Mouse (Mus musculus) cerebellum, adult 2 months (tissue): ENCODE results near the gene Th. TPM values are rescaled to one million over a fixed set of nuclear protein-coding genes. Genes with fewer than 3 reads are reported as not detected.

Experiments used
- DNase-seq, 2 experiments: peaks; one replicate each; pipeline ENCODE4 v3.0.0; 2021
- H3K27ac ChIP-seq: fragments of 200-500 bp; 2 replicates; pipeline ENCODE4 v1.5.1; 2012; ENCODE audit warnings: low read length, control low read depth, inconsistent platforms; ENCODE audit not compliant: insufficient read depth
- H3K27me3 ChIP-seq: fragments of 200-500 bp; 2 replicates; pipeline ENCODE4 v1.6.1; 2012; ENCODE audit warnings: inconsistent platforms, mild to moderate bottlenecking, low read length, moderate library complexity; ENCODE audit not compliant: control insufficient read depth, insufficient read depth
- H3K4me1 ChIP-seq: fragments of 200-500 bp; 2 replicates; pipeline ENCODE4 v1.6.1; 2011; ENCODE audit warnings: low read length; ENCODE audit not compliant: control insufficient read depth, insufficient read depth
- H3K4me3 ChIP-seq: fragments of 200-500 bp; replicated peaks from 2 replicates; pipeline ENCODE3; 2011; ENCODE audit warnings: mild to moderate bottlenecking, low read depth, low read length, control low read depth; ENCODE audit not compliant: insufficient read depth
- CTCF ChIP-seq: fragments of 200-500 bp; IDR thresholded peaks from 2 replicates; pipeline ENCODE4 v1.5.1; 2011; ENCODE audit warnings: low read depth, mild to moderate bottlenecking, control low read depth, low read length, moderate library complexity, borderline replicate concordance; ENCODE audit not compliant: insufficient read depth
- POLR2A ChIP-seq: fragments of 200-500 bp; IDR thresholded peaks from 2 replicates; pipeline ENCODE4 v1.6.1; 2011; ENCODE audit warnings: low read length, control low read depth, borderline replicate concordance; ENCODE audit not compliant: insufficient read depth
- WGBS: fragments of 180-500 bp; shearing (Covaris S2); methylation state at CpG from one replicate; pipeline ENCODE4 v1.1.7; 2018; 5-methylcytosine and 5-hydroxymethylcytosine counted together
- polyA plus RNA-seq: library from polyadenylated mRNA; depleted of rRNA; stranded (reverse); fragments of >200 nt; gene quantifications from 2 replicates; pipeline ENCODE4 v1.2.3, GENCODE M21; 2012; rRNA removed

The Th gene
- 11.0 and 13.6 TPM in 2 replicates for polyA plus RNA-seq

- Histone ChIP-seq H3K27ac (no peak within 1 kb of the TSS), H3K4me3 (no peak within 1 kb of the TSS), H3K27me3 (no peaks in the 10 kb centered on the region), H3K4me1 (no peaks in the 10 kb centered on the region; the same call in 1 of the 2 replicates)
- no peak for DNase-seq
- 77% methylated on average over 3 of the region's 3 CpGs for WGBS
- TF ChIP-seq CTCF, result no peak
- no peak for TF ChIP-seq POLR2A
These were observed at the start of gene Th for GRCm38 (mm10) chr7:142931028-142931427. Gene Th, minus strand, starts transcription at chr7:142931128.

GRCm38 (mm10) chr7:142968809-142969511 is 38.0 kb upstream of the Th start, which contains the start of gene Ascl2:
Gene Ascl2, minus strand, starts transcription at chr7:142969264.
- DNase-seq, result no peak
- Histone ChIP-seq H3K4me1 (no peaks in the 10 kb centered on the region), H3K27ac (no peak within 1 kb of the TSS), H3K4me3 (no peak within 1 kb of the TSS), H3K27me3 (no peaks in the 10 kb centered on the region)
- TF ChIP-seq POLR2A (no peak), CTCF (no peak)
- under 1% methylated on average over 51 of the region's 51 CpGs for WGBS

- under 1% methylated on average over 90 of the region's 90 CpGs for WGBS
- no peaks in the 10 kb centered on the region for H3K4me1 ChIP-seq
- H3K27me3 ChIP-seq, result no peaks in the 10 kb centered on the region
- no peak overlapping the region for H3K4me3 ChIP-seq
- DNase-seq, result peak; percentile 3 to 8
- H3K27ac ChIP-seq, result no peak overlapping the region
- TF ChIP-seq CTCF, result no peak
These were observed 37.2 kb upstream of the Th start for GRCm38 (mm10) chr7:142967884-142968808.

- Histone ChIP-seq H3K27ac (no peak overlapping the region), H3K4me3 (no peak overlapping the region), H3K27me3 (no peaks in the 10 kb centered on the region), H3K4me1 (no peaks in the 10 kb centered on the region)
- TF ChIP-seq POLR2A (no peak), CTCF (no peak)
- no peak for DNase-seq
- WGBS, result 2% methylated on average over 36 of the region's 36 CpGs
These were observed 36.5 kb upstream of the Th start for GRCm38 (mm10) chr7:142967414-142967883.

- WGBS, result 86% methylated on average over 4 of the region's 4 CpGs
- no peak for DNase-seq
- TF ChIP-seq POLR2A (no peak), CTCF (no peak)
- Histone ChIP-seq H3K4me3 (no peak overlapping the region), H3K4me1 (no peaks in the 10 kb centered on the region), H3K27me3 (no peaks in the 10 kb centered on the region), H3K27ac (no peak overlapping the region)
These were observed 28.8 kb upstream of the Th start for GRCm38 (mm10) chr7:142959752-142960151.

GRCm38 (mm10) chr7:142958817-142959216 is 27.9 kb upstream of the Th start:
- H3K4me1 ChIP-seq, result no peaks in the 10 kb centered on the region
- TF ChIP-seq POLR2A (no peak), CTCF (no peak)
- DNase-seq, result no peak
- 94% methylated on average over 1 of the region's 1 CpGs for WGBS
- H3K27me3 ChIP-seq, result no peaks in the 10 kb centered on the region
- no peak overlapping the region for H3K4me3 ChIP-seq
- H3K27ac ChIP-seq, result no peak overlapping the region

- no peak for DNase-seq
- Histone ChIP-seq H3K27me3 (no peaks in the 10 kb centered on the region), H3K4me3 (no peak overlapping the region), H3K4me1 (no peaks in the 10 kb centered on the region), H3K27ac (no peak overlapping the region)
- TF ChIP-seq POLR2A (no peak), CTCF (no peak)
- WGBS, result 63% methylated on average over 2 of the region's 2 CpGs
These were observed 25.1 kb upstream of the Th start for GRCm38 (mm10) chr7:142956018-142956417.

- DNase-seq, result no peak
- no peaks in the 10 kb centered on the region for H3K27me3 ChIP-seq
- no peak overlapping the region for H3K4me3 ChIP-seq
- no peaks in the 10 kb centered on the region for H3K4me1 ChIP-seq
- no peak for TF ChIP-seq CTCF
- TF ChIP-seq POLR2A, result no peak
- no peak overlapping the region for H3K27ac ChIP-seq
- 0% methylated on average over 1 of the region's 1 CpGs for WGBS
These were observed 18.6 kb upstream of the Th start for GRCm38 (mm10) chr7:142949568-142949967.
